Mouse (Mus musculus) myocyte (in vitro differentiated cells): ENCODE results near the gene Vcpkmt.

Experiments
- CEBPB ChIP-seq: IDR thresholded peaks from 2 replicates; pipeline ENCODE4 v1.6.1; 2011; ENCODE audit warnings: mild to moderate bottlenecking, moderate library complexity; ENCODE audit not compliant: poor library complexity, insufficient read depth, severe bottlenecking
- MAX ChIP-seq: IDR thresholded peaks from one replicate; pipeline ENCODE4 v1.6.1; 2011; ENCODE audit warnings: low read depth, mild to moderate bottlenecking, control low read depth
- MYOD1 ChIP-seq, 3 experiments: IDR thresholded peaks; one replicate each; pipeline ENCODE4 v1.6.1; 2011; ENCODE audit warnings: control low read depth in 2 of 3, low read depth in 2 of 3, mild to moderate bottlenecking in 2 of 3, moderate library complexity in 1 of 3; ENCODE audit not compliant: insufficient read length in 2 of 3, control insufficient read depth in 1 of 3
- POLR2A ChIP-seq: IDR thresholded peaks from one replicate; pipeline ENCODE4 v1.6.1; 2011; ENCODE audit warnings: low read depth, mild to moderate bottlenecking, control low read depth, moderate library complexity; ENCODE audit not compliant: insufficient read length
- POLR2AphosphoS2 ChIP-seq: IDR thresholded peaks from one replicate; pipeline ENCODE4 v1.6.1; 2011; ENCODE audit warnings: low read depth, control low read depth; ENCODE audit not compliant: insufficient read length
- REST ChIP-seq: IDR thresholded peaks from one replicate; pipeline ENCODE4 v1.6.1; 2011; ENCODE audit warnings: mild to moderate bottlenecking, control low read depth, moderate library complexity; ENCODE audit not compliant: insufficient read depth, insufficient read length
- TCF12 ChIP-seq: IDR thresholded peaks from one replicate; pipeline ENCODE4 v1.6.1; 2011; ENCODE audit warnings: mild to moderate bottlenecking, control low read depth; ENCODE audit not compliant: poor library complexity, insufficient read depth, severe bottlenecking
- USF1 ChIP-seq: IDR thresholded peaks from one replicate; pipeline ENCODE4 v1.6.1; 2011; ENCODE audit warnings: low read depth, mild to moderate bottlenecking, control low read depth, moderate library complexity

DNA sequence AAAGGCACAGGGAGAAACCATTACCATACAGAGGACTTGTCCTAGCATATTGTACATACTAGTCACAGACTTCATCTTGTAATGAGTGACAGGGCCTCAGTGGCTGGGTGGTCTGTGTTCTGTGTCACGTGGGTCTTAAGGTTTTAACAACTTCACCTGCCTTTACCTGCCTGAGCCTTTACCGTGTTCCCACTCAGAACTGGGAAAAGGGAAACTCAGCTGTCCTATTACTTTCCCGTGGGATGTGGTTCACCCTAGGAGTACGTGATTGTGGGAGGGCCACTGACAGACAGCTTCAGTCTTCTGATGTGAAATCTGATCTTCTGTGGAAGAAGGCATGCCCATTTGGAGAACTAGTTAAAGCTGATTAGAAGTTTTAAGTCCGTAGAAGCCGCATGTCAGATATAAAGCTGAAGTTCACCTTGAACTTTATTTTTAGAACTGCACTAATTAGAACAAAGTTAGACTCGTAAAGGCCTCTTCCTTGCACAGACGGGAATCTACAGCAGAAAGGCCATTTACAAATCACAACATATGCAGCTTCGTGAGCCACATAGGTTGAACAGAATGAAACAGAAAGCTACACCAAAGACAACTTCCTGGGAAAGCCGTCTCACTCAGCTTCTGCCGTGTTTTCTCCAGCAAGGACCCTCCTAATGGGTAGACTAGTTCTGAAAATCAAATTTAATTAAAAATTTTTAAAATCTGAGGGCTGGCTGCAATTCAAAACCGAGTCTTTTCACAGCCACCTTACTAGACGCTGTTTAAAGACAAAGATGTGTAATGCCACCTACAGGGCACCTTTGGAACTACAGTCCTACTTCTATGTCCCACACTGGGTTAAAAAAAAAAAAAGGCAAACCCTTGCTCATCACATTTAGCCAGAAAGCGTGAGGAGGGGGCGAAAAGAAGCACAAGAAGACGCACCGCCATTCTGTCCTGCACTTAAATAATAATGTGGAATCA is 8.6 kb downstream of the Vcpkmt start:
- no peak for TF ChIP-seq TCF12
- no peak for TF ChIP-seq MAX
- TF ChIP-seq POLR2A: no peak
- TF ChIP-seq USF1: no peak
- no peak for TF ChIP-seq REST
- TF ChIP-seq POLR2AphosphoS2: no peak
- TF ChIP-seq CEBPB: no peak
- no peak for TF ChIP-seq MYOD1 (IDR thresholded peaks at IDR 0.05; ENCODE audit: control insufficient read depth in 1 of 3, insufficient read length in 2 of 3, low read depth in 2 of 3)
